Mouse (Mus musculus) myocyte (in vitro differentiated cells): ENCODE measurements around the gene Gm43302. TPM values are rescaled to one million over a fixed set of nuclear protein-coding genes. Genes with fewer than 3 reads are reported as not detected.
"Not testable (repeated sequence)": the region's sequence is repeated elsewhere in the genome, so short reads cannot be mapped to it uniquely, and the experiment has no call there.

Experiments
- H3K27me3 ChIP-seq: one replicate; pipeline ENCODE4 v1.6.1; 2011; ENCODE audit not compliant: control insufficient read depth, insufficient read depth, insufficient read length
- H3K36me3 ChIP-seq: one replicate; pipeline ENCODE4 v1.6.1; 2011; ENCODE audit not compliant: control insufficient read depth, insufficient read depth
- H3K4me2 ChIP-seq: one replicate; pipeline ENCODE4 v1.6.1; 2011; ENCODE audit warnings: low read depth, control low read depth
- H3K4me3 ChIP-seq: one replicate; pipeline ENCODE4 v1.5.1; 2011; ENCODE audit warnings: mild to moderate bottlenecking, control low read depth, moderate library complexity
- H3K79me2 ChIP-seq: one replicate; pipeline ENCODE4 v1.6.1; 2011; ENCODE audit not compliant: control insufficient read depth, insufficient read depth
- H3ac ChIP-seq: one replicate; pipeline ENCODE4 v1.6.1; 2011; ENCODE audit not compliant: control insufficient read depth, insufficient read length
- CEBPB ChIP-seq: IDR thresholded peaks from 2 replicates; pipeline ENCODE4 v1.6.1; 2011; ENCODE audit warnings: mild to moderate bottlenecking, moderate library complexity; ENCODE audit not compliant: poor library complexity, insufficient read depth, severe bottlenecking
- E2F4 ChIP-seq: IDR thresholded peaks from one replicate; pipeline ENCODE4 v1.6.1; 2011; ENCODE audit warnings: mild to moderate bottlenecking, control low read depth, moderate library complexity; ENCODE audit not compliant: insufficient read depth
- MAX ChIP-seq: IDR thresholded peaks from one replicate; pipeline ENCODE4 v1.6.1; 2011; ENCODE audit warnings: low read depth, mild to moderate bottlenecking, control low read depth
- MYOD1 ChIP-seq, 3 experiments: IDR thresholded peaks; one replicate each; pipeline ENCODE4 v1.6.1; 2011; ENCODE audit warnings: control low read depth in 2 of 3, low read depth in 2 of 3, mild to moderate bottlenecking in 2 of 3, moderate library complexity in 1 of 3; ENCODE audit not compliant: insufficient read length in 2 of 3, control insufficient read depth in 1 of 3
- MYOG ChIP-seq, 3 experiments: IDR thresholded peaks; one replicate each; pipeline ENCODE4 v1.6.1; 2011; ENCODE audit warnings: control low read depth in 2 of 3, low read depth in 2 of 3, mild to moderate bottlenecking in 2 of 3; ENCODE audit not compliant: insufficient read length in 2 of 3, control insufficient read depth in 1 of 3, insufficient read depth in 1 of 3
- POLR2A ChIP-seq: IDR thresholded peaks from one replicate; pipeline ENCODE4 v1.6.1; 2011; ENCODE audit warnings: low read depth, mild to moderate bottlenecking, control low read depth, moderate library complexity; ENCODE audit not compliant: insufficient read length
- POLR2AphosphoS2 ChIP-seq: IDR thresholded peaks from one replicate; pipeline ENCODE4 v1.6.1; 2011; ENCODE audit warnings: low read depth, control low read depth; ENCODE audit not compliant: insufficient read length
- REST ChIP-seq: IDR thresholded peaks from one replicate; pipeline ENCODE4 v1.6.1; 2011; ENCODE audit warnings: mild to moderate bottlenecking, control low read depth, moderate library complexity; ENCODE audit not compliant: insufficient read depth, insufficient read length
- SRF ChIP-seq: IDR thresholded peaks from one replicate; pipeline ENCODE4 v1.6.1; 2011; ENCODE audit warnings: low read depth; ENCODE audit not compliant: control insufficient read depth, insufficient read length
- TCF12 ChIP-seq: IDR thresholded peaks from one replicate; pipeline ENCODE4 v1.6.1; 2011; ENCODE audit warnings: mild to moderate bottlenecking, control low read depth; ENCODE audit not compliant: poor library complexity, insufficient read depth, severe bottlenecking
- TCF3 ChIP-seq: IDR thresholded peaks from one replicate; pipeline ENCODE4 v1.6.1; 2011; ENCODE audit warnings: low read depth, control low read depth; ENCODE audit not compliant: insufficient read length
- USF1 ChIP-seq: IDR thresholded peaks from one replicate; pipeline ENCODE4 v1.6.1; 2011; ENCODE audit warnings: low read depth, mild to moderate bottlenecking, control low read depth, moderate library complexity
- polyA plus RNA-seq: library from polyadenylated mRNA; unstranded; fragments of >200 nt; fragmentation: generic; extraction: Trizol; gene quantifications from one replicate; pipeline ENCODE4 v1.2.1, GENCODE M21; 2012; ENCODE audit warnings: missing spikeins

Gm43302 gene
- polyA plus RNA-seq, 1 experiment = 0.68 TPM

DNA sequence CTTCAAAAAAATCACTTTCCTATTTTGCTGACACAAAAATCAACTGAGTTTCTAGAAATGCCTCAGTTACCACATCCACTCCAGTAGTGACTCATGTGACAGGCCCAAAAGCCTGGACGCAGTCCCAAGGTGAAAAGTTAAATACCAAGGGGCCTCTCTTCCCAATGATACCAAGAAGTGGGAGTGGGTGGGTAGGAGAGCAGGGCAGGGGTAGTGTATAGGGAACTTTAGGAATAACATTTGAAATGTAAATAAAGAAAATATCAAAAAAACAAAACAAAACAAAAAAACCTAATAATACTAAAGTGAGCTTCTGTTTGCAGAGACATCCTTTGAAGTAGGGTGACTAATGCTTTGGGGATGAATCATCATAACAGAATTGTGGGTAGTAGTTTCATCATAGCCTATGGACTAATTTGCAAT is 12.7 kb upstream of the Gm43302 start:
- H3ac ChIP-seq = no peak overlapping the region
- TF ChIP-seq CEBPB (0 out of 2 replicates have a peak, but pooled peaks have one; percentile 48), TCF3 (no peak)
- peak overlapping the region; percentile 38 for H3K4me2 ChIP-seq
- H3K79me2 ChIP-seq = no peaks in the 10 kb centered on the region
- no peaks in the 10 kb centered on the region for H3K36me3 ChIP-seq
- no peak overlapping the region for H3K4me3 ChIP-seq
- H3K27me3 ChIP-seq = no peaks in the 10 kb centered on the region

DNA sequence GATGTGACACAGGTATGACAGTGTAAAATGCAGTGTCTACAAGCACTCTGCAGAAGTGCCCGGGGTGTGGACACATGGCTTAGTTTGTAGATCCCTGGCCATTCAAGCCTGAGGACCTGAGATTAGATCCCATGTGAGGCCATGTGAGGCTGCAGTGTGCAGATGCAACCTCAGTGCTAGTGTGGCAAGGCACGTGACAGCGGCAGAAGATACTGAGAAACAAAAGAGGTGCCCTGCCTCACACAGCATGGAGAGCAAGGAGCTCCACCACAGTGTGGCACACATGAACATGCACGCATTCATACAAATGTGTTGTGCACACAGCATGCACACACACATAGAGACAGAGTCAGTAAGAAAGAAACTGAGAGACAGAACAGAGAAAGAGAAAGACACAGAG is 12.2 kb upstream of the Gm43302 start:
- H3K36me3 ChIP-seq, H3K27me3 ChIP-seq, H3K4me3 ChIP-seq, H3K79me2 ChIP-seq, H3ac ChIP-seq: not testable (repeated sequence)
- H3K4me2 ChIP-seq = peak overlapping the region; percentile 38

GRCm38 (mm10) chr5:105301963-105302362 is 8.5 kb upstream of the Gm43302 start:
- no peak overlapping the region for H3K4me2 ChIP-seq
- H3K4me3 ChIP-seq = no peak overlapping the region
- H3ac ChIP-seq = no peak overlapping the region
- H3K79me2 ChIP-seq = no peaks in the 10 kb centered on the region
- TF ChIP-seq MYOD1 (IDR thresholded peaks at IDR 0.05; ENCODE audit: control insufficient read depth in 1 of 3, insufficient read length in 2 of 3, low read depth in 2 of 3) = no peak
- no peak for TF ChIP-seq USF1
- no peak for TF ChIP-seq CEBPB
- TF ChIP-seq E2F4 = no peak
- no peak for TF ChIP-seq TCF12
- TF ChIP-seq MYOG (IDR thresholded peaks at IDR 0.05; ENCODE audit: control insufficient read depth in 1 of 3, insufficient read depth in 1 of 3, insufficient read length in 2 of 3, low read depth in 2 of 3) = no peak
- TF ChIP-seq MAX = no peak
- TF ChIP-seq REST = no peak
- no peak for TF ChIP-seq SRF
- TF ChIP-seq TCF3 = no peak
- no peak for TF ChIP-seq POLR2A
- TF ChIP-seq POLR2AphosphoS2 = no peak
- H3K36me3 ChIP-seq = no peaks in the 10 kb centered on the region
- no peaks in the 10 kb centered on the region for H3K27me3 ChIP-seq

DNA sequence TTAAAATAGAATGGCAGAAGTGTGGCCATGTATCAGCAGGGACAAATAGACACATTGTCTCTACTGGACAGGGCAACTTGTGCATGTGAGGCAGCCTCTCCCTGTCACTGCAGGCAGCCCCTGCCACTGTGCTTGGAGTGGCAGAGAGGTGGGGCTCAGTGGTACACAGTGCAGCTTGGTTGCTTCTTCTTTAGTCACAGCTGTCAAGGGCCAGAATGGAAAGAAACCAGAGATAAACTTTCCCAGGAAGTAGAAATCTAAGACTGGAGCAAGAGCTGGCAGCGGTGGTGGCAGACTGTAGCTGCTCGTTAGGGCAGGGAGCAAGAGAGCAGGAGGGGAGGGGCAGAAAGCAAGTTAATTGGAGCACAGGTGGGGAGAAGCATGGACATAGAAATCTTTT is 8.0 kb upstream of the Gm43302 start:
- H3K4me2 ChIP-seq = no peak overlapping the region
- H3K79me2 ChIP-seq = no peaks in the 10 kb centered on the region
- TF ChIP-seq MYOG (IDR thresholded peaks at IDR 0.05; ENCODE audit: control insufficient read depth in 1 of 3, insufficient read depth in 1 of 3, insufficient read length in 2 of 3, low read depth in 2 of 3) (peak in 2 of 3 experiments; percentile 52 to 63), MAX (no peak), MYOD1 (IDR thresholded peaks at IDR 0.05; ENCODE audit: control insufficient read depth in 1 of 3, insufficient read length in 2 of 3, low read depth in 2 of 3) (peak; percentile 3 to 48 (median 26))
- H3K36me3 ChIP-seq = no peaks in the 10 kb centered on the region
- H3K4me3 ChIP-seq = no peak overlapping the region
- H3ac ChIP-seq = no peak overlapping the region
- no peaks in the 10 kb centered on the region for H3K27me3 ChIP-seq

GRCm38 (mm10) chr5:105295746-105296145 is 2.3 kb upstream of the Gm43302 start:
- TF ChIP-seq REST (no peak), USF1 (no peak), POLR2A (no peak), SRF (no peak), MYOD1 (IDR thresholded peaks at IDR 0.05; ENCODE audit: control insufficient read depth in 1 of 3, insufficient read length in 2 of 3, low read depth in 2 of 3) (no peak), CEBPB (no peak), E2F4 (no peak), MAX (no peak), TCF12 (no peak), POLR2AphosphoS2 (no peak), TCF3 (no peak), MYOG (IDR thresholded peaks at IDR 0.05; ENCODE audit: control insufficient read depth in 1 of 3, insufficient read depth in 1 of 3, insufficient read length in 2 of 3, low read depth in 2 of 3) (no peak)
- Histone ChIP-seq H3K4me2 (no peak overlapping the region), H3K27me3 (no peaks in the 10 kb centered on the region), H3K36me3 (no peaks in the 10 kb centered on the region), H3K79me2 (no peaks in the 10 kb centered on the region), H3ac (no peak overlapping the region), H3K4me3 (no peak overlapping the region)

DNA sequence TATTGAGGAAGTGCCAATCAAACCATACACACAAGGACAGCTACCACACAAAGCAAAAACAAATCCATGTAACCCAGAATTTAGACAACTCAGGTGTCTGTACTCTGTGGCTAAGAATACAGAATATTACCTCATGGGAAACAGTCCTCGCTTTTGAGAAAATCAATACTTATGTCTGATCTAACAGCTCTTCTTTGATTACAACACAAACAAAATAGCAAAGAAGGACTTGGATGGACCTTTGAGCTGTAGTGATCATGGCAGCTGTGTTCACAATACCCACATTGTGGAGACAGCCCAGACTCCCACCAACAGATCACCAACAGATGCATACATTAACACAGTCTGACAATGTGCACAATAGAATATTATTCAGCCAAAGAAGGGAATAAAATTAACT is 1.0 kb downstream of the Gm43302 start:
- H3K27me3 ChIP-seq = no peaks in the 10 kb centered on the region
- H3K79me2 ChIP-seq = no peaks in the 10 kb centered on the region
- H3ac ChIP-seq = no peak overlapping the region
- no peaks in the 10 kb centered on the region for H3K36me3 ChIP-seq
- H3K4me3 ChIP-seq = no peak overlapping the region
- no peak overlapping the region for H3K4me2 ChIP-seq
- no peak for TF ChIP-seq E2F4
- TF ChIP-seq TCF3 = no peak
- TF ChIP-seq SRF = no peak
- no peak for TF ChIP-seq MAX
- TF ChIP-seq USF1 = no peak
- TF ChIP-seq MYOG (IDR thresholded peaks at IDR 0.05; ENCODE audit: control insufficient read depth in 1 of 3, insufficient read depth in 1 of 3, insufficient read length in 2 of 3, low read depth in 2 of 3) = no peak
- no peak for TF ChIP-seq REST
- no peak for TF ChIP-seq POLR2AphosphoS2
- TF ChIP-seq CEBPB = no peak
- no peak for TF ChIP-seq POLR2A
- no peak for TF ChIP-seq MYOD1 (IDR thresholded peaks at IDR 0.05; ENCODE audit: control insufficient read depth in 1 of 3, insufficient read length in 2 of 3, low read depth in 2 of 3)
- no peak for TF ChIP-seq TCF12
